Mouse (Mus musculus): ENCODE measurements at regions not wholly inside any gene's neighbourhood (a gene's known extent, or its start where the extent isn't known, plus 50 kb on each side); places are given as distances from the start of the nearest gene placed in this dataset.
A peak's percentile ranks its signal among the peaks of the same experiment; 100 is the strongest.
"Not testable (repeated sequence)": the region's sequence is repeated elsewhere in the genome, so short reads cannot be mapped to it uniquely, and the experiment has no call there.

- no peak for DNase-seq
Measured at GRCm38 (mm10) chr6:82143496-82143895, 102.7 kb downstream of the Eva1a start.

GRCm38 (mm10) chr6:82150051-82150450, 109.2 kb downstream of the Eva1a start:
- DNase-seq, result no peak

- no peak for DNase-seq
Measured at GRCm38 (mm10) chr6:82170349-82171080, 129.7 kb downstream of the Eva1a start.

- no peak for DNase-seq
Measured at GRCm38 (mm10) chr6:82174943-82175342, 134.1 kb downstream of the Eva1a start.

- DNase-seq, result no peak
Measured at GRCm38 (mm10) chr6:82200130-82200529, 159.3 kb downstream of the Eva1a start.

- DNase-seq, result no peak
Measured at GRCm38 (mm10) chr6:82204821-82205566, 164.2 kb downstream of the Eva1a start.

DNA sequence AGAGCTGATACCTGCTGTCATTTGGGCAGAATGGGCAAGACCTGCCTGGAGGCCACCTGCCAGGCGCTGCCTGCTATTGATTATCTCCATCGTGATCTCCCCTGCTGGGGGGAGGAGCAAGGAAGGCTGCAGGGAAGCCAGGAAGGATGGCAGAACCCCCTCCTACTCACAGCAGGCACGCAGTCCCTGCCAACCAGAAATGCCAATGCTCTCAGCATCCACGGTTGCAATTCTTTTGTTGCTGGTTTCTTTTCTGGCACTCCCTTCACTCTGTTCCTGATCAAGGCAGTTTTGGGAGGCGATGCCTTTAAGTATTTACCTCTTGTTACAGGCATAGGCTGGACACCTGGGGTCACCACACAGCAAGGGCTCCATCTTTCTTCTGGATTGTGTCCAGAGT, 164.3 kb upstream of the Tacr1 start:
- no peak for DNase-seq

- DNase-seq, result no peak
Measured at GRCm38 (mm10) chr6:82240584-82241245, 161.4 kb upstream of the Tacr1 start.

DNA sequence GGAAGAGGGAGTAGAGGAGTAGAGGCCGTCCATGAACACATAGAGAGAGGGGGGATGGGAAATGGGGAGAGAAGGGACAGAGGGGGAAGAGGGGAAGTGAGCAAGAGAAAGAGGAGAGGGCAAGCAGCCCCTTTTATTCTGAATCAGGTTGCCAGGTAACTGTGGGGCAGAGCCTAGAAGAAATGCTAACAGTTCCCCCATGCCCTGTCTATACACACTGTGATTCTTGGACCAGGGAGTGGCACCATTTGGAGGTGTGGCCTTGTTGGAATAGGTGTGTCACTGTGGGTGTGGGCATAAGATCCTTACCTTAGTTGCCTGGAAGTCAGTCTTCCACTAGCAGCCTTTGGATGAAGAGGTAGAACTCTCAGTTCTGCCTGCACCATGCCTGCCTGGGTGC, 154.5 kb upstream of the Tacr1 start:
- not testable (repeated sequence) for DNase-seq

DNA sequence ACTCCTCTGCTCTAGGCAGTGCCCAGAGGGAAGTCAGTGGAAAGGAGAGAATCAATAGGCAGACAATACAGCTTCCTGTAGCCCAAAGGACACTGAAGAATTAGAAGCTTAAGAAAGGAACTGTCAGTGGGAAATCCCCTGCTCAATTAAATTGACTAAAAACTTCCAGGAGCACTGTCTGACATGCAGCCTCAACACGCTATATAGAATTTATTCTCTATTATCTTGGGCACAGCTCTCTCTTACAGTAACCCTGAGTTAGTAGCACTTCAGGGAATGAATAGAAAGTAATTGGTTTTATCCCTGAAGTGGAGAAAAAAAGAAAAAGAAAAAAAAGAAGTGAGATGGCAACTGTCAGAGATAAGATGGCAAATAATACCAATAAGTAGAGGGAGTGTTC, 117.6 kb upstream of the Tacr1 start:
- no peak for DNase-seq

DNA sequence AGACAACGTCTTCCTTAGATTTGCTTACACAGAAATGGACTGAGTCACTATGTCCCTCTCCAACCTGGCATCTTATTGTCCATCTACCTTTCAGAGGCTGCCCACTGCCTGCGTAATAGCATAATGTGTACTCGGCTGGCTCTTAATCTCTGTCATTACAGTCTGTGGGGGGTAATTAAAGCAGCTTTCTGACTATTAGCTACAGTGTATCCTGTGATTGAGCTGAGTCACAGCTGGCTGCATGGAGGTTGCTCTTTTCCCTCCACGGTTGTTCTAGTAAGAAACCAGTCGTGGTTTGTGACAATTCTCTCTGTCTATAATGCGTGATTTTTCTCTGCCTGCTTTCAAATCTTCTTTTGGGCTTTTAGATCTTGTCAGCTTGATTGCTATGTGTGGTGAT, 116.9 kb upstream of the Tacr1 start:
- no peak for DNase-seq

DNA sequence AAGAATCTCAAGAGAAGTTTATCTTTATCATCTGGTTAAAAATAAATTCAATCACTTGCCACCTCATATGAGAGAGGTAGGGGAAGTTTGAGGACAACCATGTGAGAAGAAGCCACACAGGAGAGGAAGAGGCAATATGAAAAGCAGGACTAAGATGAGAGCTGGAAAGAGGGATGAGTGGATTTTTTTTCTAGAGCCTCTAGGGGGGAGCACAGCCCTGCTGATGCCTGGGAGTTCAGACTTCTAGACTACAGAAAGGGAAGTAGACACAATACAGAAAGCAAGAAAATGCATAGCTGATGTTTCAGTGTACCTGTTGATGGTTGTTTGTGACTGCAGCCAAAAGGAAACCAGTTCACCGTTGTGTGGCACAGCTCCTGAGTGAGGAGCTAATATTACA, 108.6 kb upstream of the Tacr1 start:
- DNase-seq, result peak; percentile 8

- no peak for DNase-seq
Measured at GRCm38 (mm10) chr6:82296673-82297328, 105.3 kb upstream of the Tacr1 start.

DNA sequence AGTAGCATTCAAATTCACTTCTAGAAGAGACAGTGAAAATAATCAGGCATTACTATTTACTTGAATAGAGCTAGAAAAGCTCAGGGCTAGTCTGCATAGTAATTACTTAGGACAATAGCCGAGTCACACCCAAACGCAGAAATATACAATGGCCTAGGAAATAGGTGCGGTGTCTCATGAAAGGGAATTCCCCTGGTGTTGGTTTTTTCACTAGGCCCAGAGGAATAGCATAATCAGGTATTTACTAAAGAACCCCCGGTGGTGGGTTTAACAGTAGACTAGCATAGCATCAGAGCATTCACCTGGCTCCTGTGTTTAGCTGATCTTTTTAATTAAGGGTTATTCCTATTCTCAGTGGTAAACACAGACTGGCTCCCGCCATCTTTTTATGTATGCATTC, 99.9 kb upstream of the Tacr1 start:
- DNase-seq, result not testable (repeated sequence)

- no peak for DNase-seq
Measured at GRCm38 (mm10) chr6:82313691-82314090, 88.4 kb upstream of the Tacr1 start.
